Mouse (Mus musculus) spleen, postnatal 4 days (tissue): ENCODE data around the gene 2010111I01Rik.

Experiments
- DNase-seq, 2 experiments: peaks; one replicate each; pipeline ENCODE4 v3.0.0; 2022; ENCODE audit warnings: low spot score in 2 of 2

2010111I01Rik gene

DNA sequence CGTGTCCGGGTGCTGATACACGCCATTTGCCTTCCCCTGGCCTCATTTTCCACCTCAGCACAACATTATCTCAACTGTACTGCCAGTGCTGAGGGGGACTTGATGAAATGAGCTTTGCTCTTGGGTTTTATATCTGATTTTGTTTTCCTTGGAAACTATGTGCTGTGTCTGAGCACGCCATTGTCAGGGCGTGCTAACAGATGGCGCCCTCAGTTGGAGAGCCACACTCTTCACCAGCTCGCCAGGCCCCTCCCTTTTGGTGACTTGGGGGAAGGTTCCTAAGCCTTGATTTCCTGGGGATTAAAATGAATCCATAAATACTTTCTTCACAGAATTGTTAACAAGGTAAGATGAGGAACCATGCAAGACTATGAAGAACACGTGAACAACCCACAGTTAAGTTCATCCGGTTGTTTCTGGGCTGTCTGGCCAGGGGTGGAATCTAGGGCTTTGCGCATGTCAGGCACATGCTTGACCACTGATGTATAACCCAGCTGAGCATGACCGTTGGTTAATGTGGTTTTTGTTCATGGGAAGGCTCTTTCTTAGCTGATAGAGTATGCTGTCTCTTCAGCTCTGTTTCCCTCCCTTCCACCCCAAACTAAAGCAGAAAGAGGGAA is 321.9 kb downstream of the 2010111I01Rik start:
- DNase-seq, result no peak

DNA sequence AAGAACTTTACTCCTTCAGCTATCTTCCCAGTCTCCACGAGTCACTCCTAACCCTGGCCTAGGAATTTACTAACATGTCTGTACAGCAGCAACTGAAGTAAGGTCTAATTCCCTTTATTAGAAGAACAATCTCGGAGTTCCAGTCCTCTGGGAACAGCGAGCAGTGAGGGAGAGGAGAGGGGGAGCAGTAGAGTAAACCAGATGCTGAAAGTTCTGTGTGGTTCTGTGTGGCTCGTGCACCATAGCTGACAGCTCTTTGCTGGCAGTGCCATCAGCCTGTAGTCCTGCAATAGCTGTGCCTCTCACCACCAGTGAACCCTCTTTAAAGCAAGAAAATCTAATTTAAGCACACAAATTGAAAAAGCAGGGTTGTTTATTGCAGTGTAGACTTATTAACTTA is 324.5 kb downstream of the 2010111I01Rik start:
- DNase-seq, result no peak

DNA sequence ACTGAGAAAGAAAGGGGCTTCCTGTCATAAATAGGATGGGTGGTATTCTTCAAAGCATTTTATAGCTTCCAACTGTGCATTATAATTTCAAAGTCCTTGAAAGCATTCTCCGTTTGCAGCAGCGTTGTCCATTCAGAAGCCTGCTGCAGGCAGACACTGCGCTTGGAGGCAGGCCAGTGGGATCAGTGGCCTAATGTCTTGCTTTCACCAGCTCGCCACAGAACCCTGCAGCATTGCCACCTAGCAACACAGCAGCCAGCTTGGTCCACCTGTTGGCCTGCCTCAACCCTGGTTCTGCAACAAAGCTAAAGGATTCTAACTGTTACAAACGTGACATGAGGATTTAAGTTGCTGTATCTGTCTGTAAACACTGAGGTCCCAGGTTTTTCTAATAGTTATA is 325.0 kb downstream of the 2010111I01Rik start:
- DNase-seq, result no peak

DNA sequence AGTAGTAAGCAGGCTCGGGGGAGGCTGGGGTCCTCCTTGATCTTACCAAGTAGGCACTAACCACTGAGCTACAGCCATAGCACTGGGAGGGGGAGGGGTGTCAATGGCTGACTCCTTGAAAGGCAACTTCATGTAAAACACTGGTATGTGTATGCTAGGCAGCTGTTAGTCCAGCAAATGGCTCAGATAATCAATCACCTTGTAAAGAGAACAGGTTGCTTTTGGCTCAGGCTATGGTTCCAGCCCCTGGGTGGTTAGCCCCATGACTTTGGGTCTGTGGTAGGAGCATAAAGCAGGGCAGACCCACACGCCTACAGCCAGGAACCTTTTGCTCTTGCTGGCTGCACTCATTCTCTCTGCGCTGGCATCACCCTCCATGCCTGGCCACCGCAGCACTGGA is 325.4 kb downstream of the 2010111I01Rik start:
- no peak for DNase-seq

DNA sequence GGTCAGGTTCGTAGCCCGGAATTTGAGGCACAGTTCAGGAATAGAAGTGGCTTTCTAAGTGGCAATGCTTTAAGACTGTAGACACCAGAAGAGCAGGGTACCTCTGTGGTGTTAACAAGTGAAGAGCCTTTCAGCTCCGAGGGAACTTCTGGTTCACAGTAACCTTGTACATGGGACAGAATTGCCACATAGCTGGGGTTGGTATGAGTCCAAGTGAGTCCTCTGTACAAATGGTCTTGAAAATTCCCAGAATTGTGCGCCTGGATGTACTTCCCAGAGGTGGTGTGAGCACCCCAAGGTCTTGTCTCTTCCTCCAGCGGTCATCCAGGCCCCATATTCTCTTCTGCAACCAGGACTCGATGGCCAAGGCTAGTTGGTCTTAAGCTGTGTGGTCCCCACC is 326.3 kb downstream of the 2010111I01Rik start:
- no peak for DNase-seq

DNA sequence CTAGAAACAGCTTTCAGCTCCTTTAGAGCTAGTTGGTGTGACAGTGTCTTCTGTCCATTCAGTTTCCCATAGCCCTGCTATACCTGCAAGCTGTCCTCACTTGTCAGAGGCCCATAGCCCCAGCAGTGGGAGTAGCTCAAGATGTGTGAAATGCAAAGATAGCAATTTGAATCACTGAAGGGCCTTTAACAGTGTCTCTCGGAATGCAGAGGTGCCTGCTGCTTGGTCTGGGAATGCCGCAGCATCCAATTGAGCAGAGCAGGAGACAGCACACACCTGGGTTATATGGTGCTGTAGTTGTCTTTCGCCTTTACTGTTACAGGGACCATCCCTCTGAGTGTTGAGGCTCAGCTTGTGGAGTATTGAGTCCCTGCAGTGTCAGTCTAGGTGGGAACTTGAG is 329.0 kb downstream of the 2010111I01Rik start:
- no peak for DNase-seq

DNA sequence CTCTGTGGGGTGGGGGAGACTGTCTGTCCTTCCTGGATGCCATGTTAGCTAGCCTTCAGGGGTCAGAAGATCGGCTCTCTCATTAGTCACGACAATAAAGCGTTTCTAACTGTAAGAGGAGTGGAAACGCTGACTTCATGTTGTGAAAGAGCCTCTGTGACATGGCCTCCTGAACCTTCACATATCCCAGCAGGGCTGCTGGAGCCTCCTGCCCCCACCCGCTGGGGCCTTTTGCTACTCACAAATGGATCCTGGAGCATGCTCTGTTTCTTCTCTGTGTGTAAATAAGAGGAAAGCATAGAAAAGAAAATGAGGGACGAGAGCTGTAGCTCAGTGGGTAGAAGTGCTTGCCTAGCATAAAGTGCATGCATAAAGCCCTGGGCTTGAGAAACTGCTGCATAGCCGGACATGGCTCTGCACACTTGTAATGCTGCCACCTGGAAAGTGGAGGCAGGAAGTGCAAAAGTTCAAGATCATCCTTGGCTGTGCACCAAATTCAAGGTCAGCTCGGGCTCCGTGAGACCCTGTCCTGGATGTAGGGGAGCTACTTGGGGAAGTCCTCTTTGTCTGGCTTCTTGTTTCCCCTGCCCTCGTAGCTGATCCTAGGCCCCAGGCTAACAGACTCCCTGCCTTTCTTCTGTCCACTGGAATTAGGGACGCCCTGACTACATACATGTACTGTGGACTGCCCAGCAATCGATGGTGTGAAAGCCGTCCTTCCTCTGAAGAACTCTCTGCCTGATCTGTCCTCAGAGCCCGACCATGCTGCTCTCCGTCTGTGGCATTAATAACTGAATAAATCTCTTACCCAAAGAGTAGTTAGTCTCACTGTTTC is 329.9 kb downstream of the 2010111I01Rik start:
- no peak for DNase-seq

DNA sequence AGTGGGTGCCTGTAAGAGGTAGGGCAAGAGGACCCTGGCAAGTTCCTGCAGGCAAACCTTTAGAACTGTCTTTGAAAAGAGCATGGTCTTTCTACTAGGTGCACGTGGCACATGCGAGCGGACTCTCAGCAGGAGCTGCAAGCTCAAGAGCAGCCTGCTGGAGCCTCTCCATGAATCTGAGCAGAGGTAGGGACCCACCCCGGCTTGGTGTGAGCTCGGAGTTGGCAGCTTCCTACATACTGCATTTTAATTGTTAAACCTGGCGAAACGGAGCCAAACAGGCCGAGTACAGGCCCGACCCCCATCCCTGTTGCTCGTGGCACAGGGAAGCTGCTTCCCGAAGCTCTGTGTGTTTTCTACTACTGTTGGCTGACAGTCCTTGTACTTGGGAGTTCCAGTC is 331.6 kb downstream of the 2010111I01Rik start:
- no peak for DNase-seq

DNA sequence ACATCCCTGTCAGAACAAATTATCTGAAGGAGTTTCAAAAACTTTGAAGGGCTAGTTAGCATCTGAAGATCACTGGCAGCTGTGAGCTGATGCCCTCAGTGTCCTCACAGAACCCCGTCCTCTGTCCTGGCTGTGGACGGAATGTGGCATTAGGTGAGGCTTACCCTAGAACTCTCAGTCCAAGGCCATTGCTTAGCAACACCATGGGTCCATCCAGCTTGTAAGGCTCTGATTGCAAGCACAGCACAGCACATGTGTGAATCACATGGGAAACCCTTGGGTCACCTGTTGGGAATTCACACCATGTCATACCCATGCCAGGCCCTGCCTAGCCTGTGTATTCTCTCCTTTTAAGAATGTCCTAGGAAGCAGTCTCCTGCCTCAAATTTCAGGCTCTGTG is 332.3 kb downstream of the 2010111I01Rik start:
- no peak for DNase-seq

DNA sequence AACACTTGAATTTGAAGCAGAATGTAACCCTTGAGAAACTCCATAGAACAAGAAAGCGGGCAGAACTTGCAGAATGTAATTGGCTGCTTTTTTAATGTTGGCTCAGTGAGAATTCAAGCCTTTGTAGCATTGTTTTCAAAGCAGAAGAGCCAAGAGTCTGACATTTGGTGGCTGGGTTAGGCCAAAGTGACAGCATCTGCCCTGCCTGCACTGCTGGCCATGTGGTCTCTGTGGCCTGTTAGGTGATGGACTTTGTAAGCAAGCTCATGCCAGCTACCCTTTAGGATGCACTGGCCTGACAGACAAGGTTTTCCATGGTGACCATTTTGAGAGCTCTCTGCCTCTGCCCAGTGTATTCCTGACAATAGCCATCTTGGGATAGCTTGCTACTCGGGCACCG is 333.2 kb downstream of the 2010111I01Rik start:
- no peak for DNase-seq

DNA sequence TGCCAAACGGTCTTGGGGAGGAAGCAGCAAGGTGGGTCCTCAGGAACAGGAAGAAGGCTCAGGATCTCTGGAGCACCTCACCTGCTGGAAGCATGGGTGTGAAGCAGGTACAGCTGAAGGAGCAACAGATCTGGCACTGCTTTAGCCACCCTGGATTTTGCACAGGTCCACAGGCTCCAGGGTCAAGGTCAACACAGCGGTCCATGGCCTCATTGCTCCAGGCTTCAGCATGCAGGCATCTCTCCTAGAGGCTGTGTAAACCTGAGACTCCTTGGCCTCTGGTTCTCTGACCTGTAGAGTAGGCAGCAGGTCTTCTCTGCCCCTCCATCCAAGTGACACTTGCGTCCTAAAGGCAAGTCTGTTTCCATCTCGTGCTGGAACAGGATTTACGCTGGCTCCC is 334.2 kb downstream of the 2010111I01Rik start:
- DNase-seq, result no peak

DNA sequence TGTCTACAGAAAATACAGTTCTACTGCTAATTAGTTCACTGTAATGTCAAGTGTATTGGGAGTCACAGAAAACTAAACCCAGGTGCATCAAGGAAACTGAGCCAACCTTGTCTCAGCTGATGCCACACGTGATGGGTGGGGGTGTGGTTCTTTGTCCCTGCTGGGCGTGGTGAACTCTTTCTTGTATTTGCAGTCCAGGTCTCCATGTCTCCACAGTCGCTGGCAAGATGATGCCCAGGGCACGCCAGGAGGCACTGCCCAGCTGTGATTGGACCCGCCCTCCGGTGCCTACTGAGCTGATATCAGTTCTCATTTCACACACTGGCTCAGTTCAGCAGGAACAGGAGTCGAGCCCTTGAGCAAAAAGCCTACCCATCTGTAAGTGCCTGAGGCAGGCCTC is 336.2 kb downstream of the 2010111I01Rik start:
- no peak for DNase-seq

DNA sequence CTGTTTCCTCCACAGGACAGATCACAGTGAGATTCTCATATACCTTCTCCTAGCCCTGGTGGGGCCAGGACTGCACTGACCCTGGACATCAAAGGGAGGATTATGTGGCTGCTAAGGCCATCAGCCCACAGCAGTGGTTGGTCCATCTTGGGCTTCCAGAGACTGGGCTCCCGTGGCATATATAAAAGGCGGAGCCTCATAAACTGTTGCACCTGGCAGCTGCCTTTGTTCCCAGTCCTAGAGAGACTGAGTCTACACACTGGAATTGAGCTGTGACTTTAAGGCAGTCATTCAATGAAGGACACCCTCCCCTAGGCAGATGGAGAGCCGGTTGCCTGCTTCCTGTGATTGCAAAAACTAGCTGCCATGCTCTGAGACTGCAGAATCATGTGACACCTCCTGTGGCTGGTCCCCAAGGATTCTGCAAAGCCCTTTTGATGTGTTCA is 337.1 kb downstream of the 2010111I01Rik start:
- DNase-seq, result no peak

DNA sequence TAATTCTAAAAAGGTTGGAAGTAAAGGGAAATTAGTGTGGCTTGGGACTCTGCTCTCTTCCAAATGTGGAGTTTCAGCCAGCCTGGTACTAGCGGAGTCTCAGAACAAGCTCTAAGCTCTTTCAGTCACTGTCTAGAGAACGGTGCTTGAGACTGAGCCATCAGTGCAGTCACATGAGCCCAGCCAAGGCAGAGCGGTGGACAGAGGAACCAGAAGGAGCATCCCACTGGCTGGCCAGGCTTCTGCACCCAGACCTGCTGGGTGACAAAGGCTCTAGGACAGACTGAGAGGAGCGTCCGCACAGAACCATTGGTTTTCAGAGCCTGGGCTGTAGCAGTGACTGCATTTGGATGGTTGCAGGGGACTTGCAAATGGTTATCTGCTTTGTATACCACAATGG is 337.7 kb downstream of the 2010111I01Rik start:
- no peak for DNase-seq

DNA sequence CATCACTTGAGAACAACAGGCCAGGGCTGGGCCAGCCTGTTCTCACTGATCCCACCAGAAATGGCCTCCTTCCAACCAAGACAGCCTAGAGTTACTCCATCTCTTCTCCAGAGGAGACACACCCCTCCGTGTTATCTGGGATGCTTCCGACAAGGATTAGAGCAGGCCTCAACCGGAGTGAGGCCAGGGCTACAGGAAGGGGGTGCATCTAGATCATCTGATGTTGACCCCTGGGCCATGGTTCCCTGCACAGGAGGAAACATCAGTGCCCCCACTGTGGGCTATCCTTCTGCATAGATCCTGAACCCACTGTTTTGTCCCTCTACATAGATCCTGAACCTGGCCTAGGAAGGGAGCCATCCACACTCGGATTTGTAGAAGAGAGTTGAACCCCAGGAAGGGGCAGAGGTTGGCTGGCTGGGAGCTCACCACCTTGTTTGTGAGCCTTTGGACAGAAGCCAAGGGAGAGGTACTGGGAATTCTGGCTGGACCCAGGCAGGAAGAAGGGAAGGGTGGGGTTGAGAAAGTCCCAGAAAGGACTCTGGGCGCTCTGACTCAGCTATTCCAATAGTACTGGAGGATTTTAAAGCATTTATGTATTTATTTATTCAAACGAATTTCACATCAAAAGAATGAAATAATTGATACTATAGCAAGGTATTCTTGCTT is 339.6 kb downstream of the 2010111I01Rik start:
- DNase-seq, result no peak

DNA sequence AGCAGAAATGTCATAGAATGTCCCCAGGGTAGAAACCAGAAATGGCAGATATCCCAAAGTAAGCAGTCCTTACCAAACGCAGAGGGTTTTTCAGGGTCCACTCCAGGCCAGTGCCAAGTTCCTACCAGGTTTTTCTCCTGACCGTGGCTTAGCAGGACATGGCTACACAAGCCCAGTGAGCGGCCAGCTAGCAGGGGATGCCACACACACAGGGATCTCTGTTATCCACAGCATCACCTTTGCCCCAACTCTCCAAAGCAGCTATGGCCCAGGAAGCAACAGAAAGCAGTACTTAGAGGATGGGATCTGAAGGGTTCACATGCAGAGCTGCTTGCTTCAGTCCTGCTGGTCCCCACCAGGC is 340.1 kb downstream of the 2010111I01Rik start:
- peak in 1 of 2 experiments; percentile 57 for DNase-seq

DNA sequence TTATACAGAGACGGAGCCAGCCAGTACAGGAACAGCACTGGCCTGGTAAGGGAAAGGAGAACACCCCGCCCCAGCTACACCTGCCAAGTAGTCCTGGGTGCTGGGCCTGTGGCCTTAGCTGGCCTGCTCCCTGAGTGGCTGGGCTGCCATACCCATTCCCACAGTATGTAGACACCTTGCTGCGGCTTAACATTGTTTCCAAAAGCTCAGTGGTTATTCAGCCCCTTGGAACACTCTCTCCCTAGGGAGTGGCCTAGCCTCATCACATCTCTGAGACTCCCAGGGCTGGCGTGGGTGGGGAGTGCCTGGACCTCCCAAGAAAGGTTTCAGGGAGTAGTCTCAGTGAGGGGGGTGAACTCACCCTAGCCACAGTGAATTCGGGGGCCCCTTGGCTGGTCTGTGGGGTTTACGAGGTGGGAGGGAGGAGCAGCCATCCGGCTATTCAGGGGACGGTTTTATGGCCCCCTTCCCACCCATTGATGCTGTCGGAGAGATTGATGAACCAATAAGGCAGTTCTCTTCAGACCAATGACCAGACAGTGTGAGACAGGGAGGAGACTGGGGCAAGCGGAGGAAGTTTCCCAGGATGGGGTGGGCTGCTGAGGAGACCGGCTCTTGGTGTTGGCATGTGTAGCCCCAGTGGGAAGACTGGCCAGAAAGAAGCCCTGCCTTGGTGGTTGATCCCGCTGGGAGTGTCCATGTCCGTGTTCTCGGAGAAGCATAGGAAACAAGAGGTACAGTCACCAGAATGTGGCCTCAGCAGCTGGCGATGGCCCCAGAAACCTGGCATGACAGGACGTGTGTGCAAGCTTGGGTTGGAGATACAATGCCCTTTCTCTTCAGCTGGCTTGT is 340.7 kb downstream of the 2010111I01Rik start:
- peak in 1 of 2 experiments; percentile 60 for DNase-seq

DNA sequence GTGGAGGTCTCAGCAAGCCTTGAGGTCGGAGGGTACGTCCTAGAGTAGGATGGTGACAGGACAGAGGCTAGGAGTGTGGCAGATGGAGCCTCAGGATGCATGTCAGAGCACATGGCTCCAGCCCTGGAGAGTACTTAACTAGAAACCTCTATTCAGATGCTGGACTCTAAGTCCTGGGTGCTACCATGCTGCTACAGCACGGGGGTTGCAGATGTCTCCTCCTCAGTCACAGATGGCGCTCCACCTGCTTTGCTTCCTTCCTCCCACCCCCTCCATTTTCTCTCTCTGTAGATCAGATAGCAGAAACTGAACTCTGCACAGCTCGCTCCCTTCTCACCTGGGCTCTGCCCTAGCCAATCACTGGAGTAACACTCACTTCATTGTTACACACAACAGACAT is 342.1 kb downstream of the 2010111I01Rik start:
- no peak for DNase-seq

DNA sequence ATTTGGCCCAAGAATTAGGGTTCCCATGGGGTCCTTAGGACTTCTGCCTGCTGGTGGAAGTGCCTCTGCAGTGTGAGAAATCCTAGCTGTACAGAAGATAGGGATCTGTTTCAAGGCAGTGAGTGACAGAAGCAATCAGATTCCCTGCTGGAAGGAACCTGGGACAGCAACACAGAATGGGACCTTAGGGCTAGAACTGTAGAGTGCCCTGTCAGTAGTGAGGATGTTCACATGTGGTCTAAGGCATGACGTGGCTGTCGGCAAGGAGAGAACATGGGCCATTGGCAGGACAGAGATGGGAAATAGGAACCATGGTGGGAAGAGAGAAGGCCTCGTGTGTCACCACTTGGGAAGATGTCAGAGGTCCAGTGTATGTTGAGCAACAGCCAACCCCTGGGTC is 344.9 kb downstream of the 2010111I01Rik start:
- no peak for DNase-seq

DNA sequence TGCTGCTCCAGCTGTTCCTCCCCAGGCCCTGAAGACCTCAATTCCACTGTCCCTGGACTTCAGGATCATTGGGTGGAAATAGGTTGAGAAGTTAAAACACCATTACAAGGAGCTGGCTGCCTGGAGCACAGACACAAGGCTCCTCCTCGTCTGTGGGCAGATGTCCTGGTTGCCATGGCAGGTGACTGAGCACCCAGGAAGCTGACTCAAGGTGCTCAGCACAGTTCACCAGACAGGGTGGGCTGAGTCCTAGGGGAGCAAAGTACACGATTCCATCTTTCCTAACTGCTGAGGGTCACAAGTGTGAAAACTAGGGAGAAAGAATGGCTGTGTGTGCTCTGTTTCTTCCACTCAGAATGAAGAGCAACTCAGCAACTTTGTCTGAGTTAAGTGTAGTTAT is 346.5 kb downstream of the 2010111I01Rik start:
- DNase-seq, result no peak

DNA sequence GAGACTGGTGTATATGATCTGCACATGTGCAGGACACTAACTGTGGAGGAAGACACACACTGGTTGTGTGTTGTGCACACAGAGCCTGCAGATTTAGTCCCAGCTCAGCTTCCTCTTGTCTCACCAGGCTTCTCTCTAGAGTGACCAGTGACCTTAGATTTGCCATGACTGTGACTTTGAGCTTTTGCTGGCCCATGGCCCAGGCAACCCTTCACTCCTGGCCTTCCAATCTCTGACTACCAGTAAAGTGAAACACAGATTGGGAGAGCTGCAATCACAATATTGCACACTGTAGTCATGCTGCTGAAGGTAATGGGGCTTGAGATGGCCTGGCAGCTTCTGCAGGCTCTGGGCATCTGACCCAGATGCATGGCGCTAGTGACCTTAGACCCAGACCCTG is 348.6 kb downstream of the 2010111I01Rik start:
- DNase-seq, result no peak
